In genomic region chr16:57548608-57549007, GRCm38 (mm10) we compare ENCODE assay signal across 8 mouse cellular contexts. TPM values are rescaled to one million over a fixed set of nuclear protein-coding genes. Genes with fewer than 3 reads are reported as not detected.
DNase-seq lines count a peak whose midpoint lies in the region; ATAC-seq and TF ChIP-seq lines count a peak whose summit lies in the region.

No protein-coding gene starts in this region.

- peak overlapping the region; percentile 52 for H3K27ac ChIP-seq in layer of hippocampus, adult 2 months
- H3K27ac ChIP-seq in embryonic facial prominence, embryonic 12.5 days = peak overlapping the region; percentile 65; the same call in 1 of the 2 replicates
- peak overlapping the region; percentile 93; the same call in 1 of the 2 replicates for H3K27ac ChIP-seq in intestine, embryonic 14.5 days (ENCODE audit: low read depth)

- DNase-seq in layer of hippocampus, adult 2 months (ENCODE audit: low spot score in 2 of 2) = no peak
- no peak for DNase-seq in layer of hippocampus, adult 18-20 months (ENCODE audit: low spot score in 2 of 2)
- no peak for DNase-seq in intestine, embryonic 14.5 days (ENCODE audit: low spot score)
- no peak for DNase-seq in cerebellum, adult 8-10 months
- DNase-seq in testis, postnatal 10 days (ENCODE audit: low spot score) = no peak

- H3K79me2 ChIP-seq in myocyte (ENCODE audit: control insufficient read depth, insufficient read depth) = peaks cover 54% of the 10 kb centered on the region

- no peaks in the 10 kb centered on the region for H3K9me3 ChIP-seq in embryonic facial prominence, embryonic 12.5 days
- H3K9me3 ChIP-seq in intestine, embryonic 14.5 days (ENCODE audit: control insufficient read depth, low read length) = no peaks in the 10 kb centered on the region

- H3K4me1 ChIP-seq in embryonic facial prominence, embryonic 12.5 days = peaks cover 10% of the 10 kb centered on the region; the same call in 1 of the 2 replicates
- peaks cover 15% of the 10 kb centered on the region for H3K4me1 ChIP-seq in intestine, embryonic 14.5 days (replicated peaks; ENCODE audit: control insufficient read depth, insufficient read depth, low read length)

- peak overlapping the region; percentile 82 for H3K4me2 ChIP-seq in embryonic facial prominence, embryonic 12.5 days (replicated peaks)
- peak overlapping the region; percentile 92 for H3K4me2 ChIP-seq in intestine, embryonic 14.5 days (ENCODE audit: low read length)
- peak overlapping the region; percentile 77 for H3K4me2 ChIP-seq in myocyte (ENCODE audit: low read depth)

- peaks cover 7% of the 10 kb centered on the region; the same call in 1 of the 2 replicates for H3K36me3 ChIP-seq in embryonic facial prominence, embryonic 12.5 days
- H3K36me3 ChIP-seq in intestine, embryonic 14.5 days (ENCODE audit: control insufficient read depth, insufficient read depth, low read length) = peaks cover 12% of the 10 kb centered on the region; the same call in 1 of the 2 replicates
- H3K36me3 ChIP-seq in myocyte (ENCODE audit: control insufficient read depth, insufficient read depth) = peaks cover 18% of the 10 kb centered on the region

- ATAC-seq in embryonic facial prominence, embryonic 12.5 days (ENCODE audit: insufficient number of reproducible peaks, insufficient read depth, low FRiP score, low TSS enrichment) = no peak
- ATAC-seq in intestine, embryonic 14.5 days (replicated peaks; ENCODE audit: low FRiP score, low TSS enrichment, low read depth) = 0 out of 2 replicates have a peak, but pooled peaks have one; percentile 10
- ATAC-seq in granulocyte monocyte progenitor cell, adult 5-6 weeks (replicated peaks; ENCODE audit: poor library complexity, severe bottlenecking) = no peak

- no peak for TF ChIP-seq POLR2A in myocyte (IDR thresholded peaks at IDR 0.05; ENCODE audit: insufficient read length, low read depth)

- H3K4me3 ChIP-seq in layer of hippocampus, adult 2 months = peak overlapping the region; percentile 66
- peak overlapping the region; percentile 66 for H3K4me3 ChIP-seq in embryonic facial prominence, embryonic 12.5 days
- peak overlapping the region; percentile 76 for H3K4me3 ChIP-seq in intestine, embryonic 14.5 days (ENCODE audit: low read depth, low read length)
- H3K4me3 ChIP-seq in myocyte = peak overlapping the region; percentile 52

- no peak for TF ChIP-seq CTCF in layer of hippocampus, adult 2 months (conservative IDR thresholded peaks at IDR 0.05)

- peak overlapping the region; percentile 83 for H3K9ac ChIP-seq in embryonic facial prominence, embryonic 12.5 days
- H3K9ac ChIP-seq in intestine, embryonic 14.5 days (ENCODE audit: low read length) = peak overlapping the region; percentile 93

- H3ac ChIP-seq in myocyte (ENCODE audit: control insufficient read depth, insufficient read length) = peak overlapping the region; percentile 45

- H3K27me3 ChIP-seq in embryonic facial prominence, embryonic 12.5 days = no peaks in the 10 kb centered on the region
- no peaks in the 10 kb centered on the region for H3K27me3 ChIP-seq in intestine, embryonic 14.5 days (replicated peaks; ENCODE audit: control insufficient read depth, insufficient read depth, low read length)
- no peaks in the 10 kb centered on the region for H3K27me3 ChIP-seq in myocyte (ENCODE audit: control insufficient read depth, insufficient read depth, insufficient read length)

- WGBS in embryonic facial prominence, embryonic 12.5 days = 68% methylated on average over 2 of the region's 2 CpGs
- WGBS in intestine, embryonic 14.5 days = 37% methylated on average over 2 of the region's 2 CpGs

TF ChIP-seq in myocyte, 11 proteins besides CTCF, POLR2A, EP300 and RAD21:
- TF ChIP-seq USF1 (IDR thresholded peaks at IDR 0.05; ENCODE audit: low read depth) = no peak
- no peak for TF ChIP-seq TCF3 (IDR thresholded peaks at IDR 0.05; ENCODE audit: insufficient read length, low read depth)
- TF ChIP-seq MAX (IDR thresholded peaks at IDR 0.05; ENCODE audit: low read depth) = no peak
- TF ChIP-seq SRF (IDR thresholded peaks at IDR 0.05; ENCODE audit: control insufficient read depth, insufficient read length, low read depth) = no peak
- no peak for TF ChIP-seq CEBPB (IDR thresholded peaks at IDR 0.05; ENCODE audit: insufficient read depth, poor library complexity, severe bottlenecking)
- TF ChIP-seq REST (IDR thresholded peaks at IDR 0.05; ENCODE audit: insufficient read depth, insufficient read length) = no peak
- TF ChIP-seq MYOG (IDR thresholded peaks at IDR 0.05; ENCODE audit: control insufficient read depth in 1 of 3, insufficient read depth in 1 of 3, insufficient read length in 2 of 3, low read depth in 2 of 3) = no peak
- no peak for TF ChIP-seq MYOD1 (IDR thresholded peaks at IDR 0.05; ENCODE audit: control insufficient read depth in 1 of 3, insufficient read length in 2 of 3, low read depth in 2 of 3)
- TF ChIP-seq POLR2AphosphoS2 (IDR thresholded peaks at IDR 0.05; ENCODE audit: insufficient read length, low read depth) = no peak
- TF ChIP-seq TCF12 (IDR thresholded peaks at IDR 0.05; ENCODE audit: insufficient read depth, poor library complexity, severe bottlenecking) = no peak
- TF ChIP-seq E2F4 (IDR thresholded peaks at IDR 0.05; ENCODE audit: insufficient read depth) = no peak

RNA-seq across cellular contexts. Expression of gene Cmss1, which starts 58.1 kb away (rescaled TPM):
- total RNA-seq in layer of hippocampus, adult 2 months (2021) = 10 to 100 TPM; 16.2 to 16.3 TPM
- 10 to 100 TPM; 17.0 to 18.8 TPM for total RNA-seq in layer of hippocampus, adult 18-20 months (2021)
- polyA plus RNA-seq in embryonic facial prominence, embryonic 12.5 days (2016; fragmentation: Nextera tagmentation; extraction: Ambion mirVana) = 54.1 and 56.1 TPM in 2 replicates
- 54.9 and 56.0 TPM in 2 replicates for polyA plus RNA-seq in intestine, embryonic 14.5 days (2014; fragmentation: Nextera tagmentation; extraction: Ambion mirVana)
- polyA plus RNA-seq in myocyte (2012; fragmentation: generic; extraction: Trizol) = 26.5 TPM
- total RNA-seq in granulocyte monocyte progenitor cell, adult 5-6 weeks (2014; fragmentation: Nextera tagmentation) = 42.6 and 48.7 TPM in 2 replicates
- 72.4 and 82.6 TPM in 2 replicates for total RNA-seq in granulocyte monocyte progenitor cell, adult 5-6 weeks (2017)
